Mouse (Mus musculus): ENCODE results near the gene Rps25. TPM values are rescaled to one million over a fixed set of nuclear protein-coding genes. Genes with fewer than 3 reads are reported as not detected.
"Not testable (repeated sequence)": the region's sequence is repeated elsewhere in the genome, so short reads cannot be mapped to it uniquely, and the experiment has no call there.

Rps25 gene
- polyA plus RNA-seq, 1 experiment from 2014 or later = 2,228 TPM

DNA sequence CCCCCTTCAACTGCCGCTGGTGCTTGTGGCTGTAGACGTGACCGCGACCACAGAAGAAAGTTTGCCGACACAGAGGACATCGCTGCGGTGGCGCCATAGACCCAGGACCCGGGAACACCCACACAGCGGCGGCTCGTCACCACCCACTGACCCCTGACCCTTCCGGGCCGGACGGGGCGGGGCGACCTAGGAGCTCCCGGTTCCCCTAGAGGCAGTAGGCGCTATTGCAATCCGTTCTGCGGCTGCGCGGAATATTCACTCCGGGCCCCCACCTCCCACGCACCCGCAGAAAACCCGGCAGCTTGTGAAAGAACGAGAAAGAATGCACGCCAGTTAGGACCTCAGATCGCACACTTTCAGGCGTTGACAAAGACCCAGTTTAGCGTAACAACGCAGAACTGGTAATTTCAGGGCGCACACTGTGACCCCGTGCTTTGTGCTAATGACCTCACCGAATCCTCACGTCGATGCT lies 11.0 kb downstream of the Rps25 start:
- Histone ChIP-seq H3K9ac (ENCODE audit: low read length) (peak overlapping the region; percentile 85), H3K27me3 (ENCODE audit: control insufficient read depth, insufficient read depth, low read length) (no peaks in the 10 kb centered on the region), H3K27ac (replicated peaks) (peak overlapping the region; percentile 70), H3K4me1 (replicated peaks; ENCODE audit: control insufficient read depth, insufficient read depth) (peaks cover 4% of the 10 kb centered on the region; the same call in 1 of the 2 replicates), H3K36me3 (ENCODE audit: control insufficient read depth, insufficient read depth, low read length) (peaks cover 3% of the 10 kb centered on the region; the same call in 1 of the 2 replicates), H3K9me3 (ENCODE audit: control insufficient read depth, low read length) (no peaks in the 10 kb centered on the region), H3K4me3 (ENCODE audit: low read depth, low read length) (peak overlapping the region; percentile 81), H3K4me2 (replicated peaks; ENCODE audit: low read depth) (peak overlapping the region; percentile 96)
- under 1% methylated on average over 38 of the region's 38 CpGs for WGBS
- peak; percentile 95 for DNase-seq (ENCODE audit: low spot score)
- ATAC-seq (ENCODE audit: low FRiP score, low TSS enrichment) = peak; percentile 95
- TF ChIP-seq CTCF (IDR thresholded peaks at IDR 0.05; ENCODE audit: low read depth) = peak; percentile 85
- no peak for TF ChIP-seq EP300 (optimal IDR thresholded peaks at IDR 0.05)

DNA sequence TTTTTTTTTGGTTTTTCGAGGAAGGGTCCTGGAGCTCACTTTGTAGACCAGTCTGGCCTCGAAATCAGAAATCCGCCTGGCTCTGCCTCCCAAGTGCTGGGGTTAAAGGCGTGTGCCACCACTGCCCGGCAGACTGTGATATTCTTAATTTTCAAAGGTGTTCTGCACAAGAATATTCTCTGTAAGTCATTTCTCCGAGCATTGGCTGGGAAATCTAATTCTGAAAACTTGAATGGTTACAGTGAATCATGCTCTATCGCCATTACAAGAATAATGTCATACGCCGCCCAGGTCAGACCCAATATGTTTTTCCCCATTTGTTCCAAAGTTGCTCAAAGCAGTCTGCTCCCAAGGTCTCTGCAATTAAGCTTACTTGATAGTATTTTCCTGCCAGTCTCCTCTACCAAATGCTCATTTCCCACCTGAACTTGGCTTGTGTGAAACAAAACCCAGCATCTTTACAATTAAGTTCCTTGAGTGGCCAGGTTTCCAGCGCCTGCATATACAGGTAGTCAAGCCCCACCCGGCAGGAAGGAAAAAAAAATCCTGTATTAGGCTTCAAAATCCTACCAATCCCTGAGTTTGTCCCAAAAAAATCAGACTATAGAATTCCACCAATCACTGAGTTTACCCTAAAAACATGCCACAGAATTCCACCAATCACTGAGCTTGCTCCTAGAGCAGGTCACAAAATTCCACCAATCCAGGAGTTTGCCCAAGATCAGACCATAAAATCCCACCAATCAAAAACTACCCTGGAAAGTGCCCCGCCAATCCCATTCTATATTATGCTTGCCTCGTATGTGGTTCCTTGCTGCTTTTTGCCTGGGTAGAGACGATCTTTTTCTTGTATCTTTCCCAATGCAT lies 11.8 kb downstream of the Rps25 start, which contains the start of gene Ccdc84:
Ccdc84 (minus strand) TSS at position 51 of the 867 bp plus-strand sequence.
- TF ChIP-seq CTCF (IDR thresholded peaks at IDR 0.05; ENCODE audit: low read depth) (no peak), EP300 (optimal IDR thresholded peaks at IDR 0.05) (no peak)
- H3K4me2 ChIP-seq (replicated peaks; ENCODE audit: low read depth) = peak within 1 kb of the TSS; percentile 96
- H3K36me3 ChIP-seq (ENCODE audit: control insufficient read depth, insufficient read depth, low read length) = no peaks in the 10 kb centered on the region; the same call in 1 of the 2 replicates
- 70% methylated on average over 14 of the region's 14 CpGs for WGBS
- DNase-seq (ENCODE audit: low spot score) (no peak), ATAC-seq (ENCODE audit: low FRiP score, low TSS enrichment) (no peak)
- peak within 1 kb of the TSS; percentile 81 for H3K4me3 ChIP-seq (ENCODE audit: low read depth, low read length)
- no peaks in the 10 kb centered on the region for H3K9me3 ChIP-seq (ENCODE audit: control insufficient read depth, low read length)
- peak within 1 kb of the TSS; percentile 85 for H3K9ac ChIP-seq (ENCODE audit: low read length)
- H3K27me3 ChIP-seq (ENCODE audit: control insufficient read depth, insufficient read depth, low read length) = no peaks in the 10 kb centered on the region
- H3K4me1 ChIP-seq (replicated peaks; ENCODE audit: control insufficient read depth, insufficient read depth) = peaks cover 4% of the 10 kb centered on the region; the same call in 1 of the 2 replicates
- peak within 1 kb of the TSS; percentile 70 for H3K27ac ChIP-seq (replicated peaks)

DNA sequence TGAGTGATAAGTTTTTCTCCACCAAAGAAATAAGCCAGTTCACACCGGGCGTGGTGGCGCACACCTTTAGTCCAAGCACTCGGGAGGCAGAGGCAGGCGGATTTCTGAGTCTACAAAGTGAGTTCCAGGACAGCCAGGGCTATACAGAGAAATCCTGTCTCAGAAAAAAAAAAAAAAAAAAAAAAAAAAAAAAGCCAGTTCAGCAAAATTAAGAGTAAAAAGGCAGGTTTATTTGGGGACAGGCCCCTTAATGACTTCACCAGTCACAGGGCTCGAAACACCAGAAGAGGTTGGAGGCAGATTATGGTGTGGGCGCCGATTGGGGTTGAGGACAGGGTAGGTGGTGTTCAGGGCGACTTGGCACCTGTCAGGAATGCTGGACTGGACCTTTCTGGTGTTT lies 12.8 kb downstream of the Rps25 start:
- H3K4me1 ChIP-seq (replicated peaks; ENCODE audit: control insufficient read depth, insufficient read depth); ATAC-seq (ENCODE audit: low FRiP score, low TSS enrichment); H3K27ac ChIP-seq (replicated peaks); H3K4me3 ChIP-seq (ENCODE audit: low read depth, low read length); H3K36me3 ChIP-seq (ENCODE audit: control insufficient read depth, insufficient read depth, low read length); H3K9ac ChIP-seq (ENCODE audit: low read length); H3K27me3 ChIP-seq (ENCODE audit: control insufficient read depth, insufficient read depth, low read length); H3K9me3 ChIP-seq (ENCODE audit: control insufficient read depth, low read length); DNase-seq (ENCODE audit: low spot score); H3K4me2 ChIP-seq (replicated peaks; ENCODE audit: low read depth): not testable (repeated sequence)
- 90% methylated on average over 9 of the region's 9 CpGs for WGBS

DNA sequence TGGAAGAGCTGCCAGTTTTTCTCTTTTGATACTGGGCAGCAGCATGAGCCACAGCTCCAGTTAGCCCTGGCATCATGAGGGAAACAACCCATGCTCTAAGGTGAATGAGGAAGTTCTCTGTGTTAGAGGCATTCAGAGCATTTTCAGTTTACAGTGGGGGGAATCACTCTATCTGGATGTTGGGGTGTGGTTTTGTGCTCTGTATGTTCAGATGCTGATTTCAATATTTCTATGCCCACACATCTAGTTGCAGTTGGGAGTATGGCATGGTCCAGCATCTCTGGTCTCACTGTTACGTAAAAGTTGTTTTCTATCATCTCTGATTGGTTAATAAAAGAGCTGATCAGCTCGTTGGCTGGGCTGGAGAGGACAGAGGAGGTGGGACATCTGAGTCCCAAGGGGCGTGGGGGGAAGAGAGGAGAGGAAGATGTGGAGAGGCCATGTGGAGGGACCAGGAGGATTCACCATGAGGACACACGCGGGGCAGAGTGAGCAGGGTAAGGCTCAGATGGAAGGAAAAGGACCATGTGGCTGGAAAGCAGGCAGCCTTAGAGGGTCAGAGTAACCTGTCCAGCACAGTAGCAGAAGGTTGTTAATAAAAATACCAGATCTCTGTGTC lies 13.4 kb downstream of the Rps25 start:
- Histone ChIP-seq H3K4me1 (replicated peaks; ENCODE audit: control insufficient read depth, insufficient read depth) (peaks cover 4% of the 10 kb centered on the region; the same call in 1 of the 2 replicates), H3K9me3 (ENCODE audit: control insufficient read depth, low read length) (no peaks in the 10 kb centered on the region), H3K27ac (replicated peaks) (no peak overlapping the region), H3K27me3 (ENCODE audit: control insufficient read depth, insufficient read depth, low read length) (no peaks in the 10 kb centered on the region), H3K36me3 (ENCODE audit: control insufficient read depth, insufficient read depth, low read length) (no peaks in the 10 kb centered on the region), H3K4me3 (ENCODE audit: low read depth, low read length) (no peak overlapping the region), H3K9ac (ENCODE audit: low read length) (no peak overlapping the region), H3K4me2 (replicated peaks; ENCODE audit: low read depth) (no peak overlapping the region)
- WGBS = 70% methylated on average over 5 of the region's 5 CpGs
- ATAC-seq (ENCODE audit: low FRiP score, low TSS enrichment) = no peak
- DNase-seq (ENCODE audit: low spot score) = no peak
- TF ChIP-seq CTCF (IDR thresholded peaks at IDR 0.05; ENCODE audit: low read depth) = no peak
- no peak for TF ChIP-seq EP300 (optimal IDR thresholded peaks at IDR 0.05)

DNA sequence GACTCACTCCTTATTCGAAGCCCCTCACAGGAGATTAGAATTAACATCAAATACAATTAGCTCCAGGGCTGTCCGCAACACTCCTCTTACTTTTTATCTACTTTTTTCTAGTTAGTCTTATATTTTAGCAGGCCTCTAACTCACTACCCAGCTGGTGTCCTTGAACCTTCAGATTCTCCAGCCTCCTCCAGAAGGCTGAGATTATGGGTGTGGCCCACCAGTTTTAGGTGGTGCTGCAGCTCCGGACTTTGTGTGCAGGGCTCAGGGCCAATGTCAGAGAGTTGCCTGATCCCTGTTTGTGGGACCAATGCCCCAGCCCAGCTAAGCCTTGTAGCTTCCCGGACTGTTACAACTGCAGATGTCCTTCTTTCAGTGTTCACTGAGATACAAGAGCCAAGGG lies 16.6 kb downstream of the Rps25 start:
- DNase-seq (ENCODE audit: low spot score) (no peak), ATAC-seq (ENCODE audit: low FRiP score, low TSS enrichment) (no peak)
- Histone ChIP-seq H3K9ac (ENCODE audit: low read length) (no peak overlapping the region), H3K4me2 (replicated peaks; ENCODE audit: low read depth) (no peak overlapping the region), H3K4me1 (replicated peaks; ENCODE audit: control insufficient read depth, insufficient read depth) (no peaks in the 10 kb centered on the region), H3K27me3 (ENCODE audit: control insufficient read depth, insufficient read depth, low read length) (no peaks in the 10 kb centered on the region), H3K36me3 (ENCODE audit: control insufficient read depth, insufficient read depth, low read length) (no peaks in the 10 kb centered on the region), H3K27ac (replicated peaks) (no peak overlapping the region), H3K4me3 (ENCODE audit: low read depth, low read length) (no peak overlapping the region), H3K9me3 (ENCODE audit: control insufficient read depth, low read length) (no peaks in the 10 kb centered on the region)
- TF ChIP-seq CTCF (IDR thresholded peaks at IDR 0.05; ENCODE audit: low read depth) (no peak), EP300 (optimal IDR thresholded peaks at IDR 0.05) (no peak)
- WGBS = 78% methylated on average over 4 of the region's 4 CpGs
